Mouse (Mus musculus) stomach, postnatal 0 days (tissue): ENCODE results near the gene Dnaaf2.

ENCODE experiments used
- CTCF ChIP-seq: IDR thresholded peaks from 2 replicates; pipeline ENCODE4 v1.5.1; 2016; ENCODE audit warnings: antibody characterized with exemption, low read depth, mild to moderate bottlenecking, moderate library complexity
- EP300 ChIP-seq: optimal IDR thresholded peaks from 2 replicates; pipeline ENCODE3; 2016; ENCODE audit warnings: antibody characterized with exemption

- TF ChIP-seq EP300: no peak
- no peak for TF ChIP-seq CTCF
Measured at GRCm38 (mm10) chr12:69214393-69214792, 16.2 kb upstream of the Dnaaf2 start.
